7 mouse cellular contexts compared by ENCODE assay signal in genomic region chr14:20694185-20694883, GRCm38 (mm10). TPM values are rescaled to one million over a fixed set of nuclear protein-coding genes. Genes with fewer than 3 reads are reported as not detected.
DNase-seq lines count a peak whose midpoint lies in the region; ATAC-seq lines count a peak whose summit lies in the region.

No protein-coding gene starts in this region.

- H3K9me3 ChIP-seq in embryonic facial prominence, embryonic 15.5 days (replicated peaks) = no peaks in the 10 kb centered on the region
- H3K9me3 ChIP-seq in hindbrain, embryonic 16.5 days (ENCODE audit: control insufficient read depth, low read length) = no peaks in the 10 kb centered on the region
- no peaks in the 10 kb centered on the region for H3K9me3 ChIP-seq in midbrain, embryonic 13.5 days

- peaks cover 46% of the 10 kb centered on the region for H3K4me1 ChIP-seq in embryonic facial prominence, embryonic 15.5 days
- H3K4me1 ChIP-seq in hindbrain, embryonic 16.5 days (ENCODE audit: control insufficient read depth, insufficient read depth, low read depth, low read length) = peaks cover 43% of the 10 kb centered on the region
- peaks cover 45% of the 10 kb centered on the region for H3K4me1 ChIP-seq in midbrain, embryonic 13.5 days (replicated peaks)

- H3K4me3 ChIP-seq in embryonic facial prominence, embryonic 15.5 days (replicated peaks) = peak overlapping the region; percentile 94
- peak overlapping the region; percentile 95 for H3K4me3 ChIP-seq in hindbrain, embryonic 16.5 days (ENCODE audit: low read length)
- peak overlapping the region; percentile 83 for H3K4me3 ChIP-seq in midbrain, embryonic 13.5 days (replicated peaks)

- peaks cover 50% of the 10 kb centered on the region for H3K36me3 ChIP-seq in embryonic facial prominence, embryonic 15.5 days
- peaks cover 36% of the 10 kb centered on the region for H3K36me3 ChIP-seq in hindbrain, embryonic 16.5 days (ENCODE audit: control insufficient read depth, insufficient read depth, low read length)
- peaks cover 59% of the 10 kb centered on the region for H3K36me3 ChIP-seq in midbrain, embryonic 13.5 days

- H3K4me2 ChIP-seq in embryonic facial prominence, embryonic 15.5 days (replicated peaks) = peak overlapping the region; percentile 72
- peak overlapping the region; percentile 91 for H3K4me2 ChIP-seq in hindbrain, embryonic 16.5 days (ENCODE audit: low read length)
- H3K4me2 ChIP-seq in midbrain, embryonic 13.5 days (replicated peaks) = peak overlapping the region; percentile 88

- WGBS in embryonic facial prominence, embryonic 15.5 days = 44% methylated on average over 13 of the region's 13 CpGs
- WGBS in hindbrain, embryonic 16.5 days = 45% methylated on average over 13 of the region's 13 CpGs
- WGBS in midbrain, embryonic 13.5 days = 45% methylated on average over 13 of the region's 13 CpGs

- H3K27ac ChIP-seq in embryonic facial prominence, embryonic 15.5 days (replicated peaks) = peak overlapping the region; percentile 99
- H3K27ac ChIP-seq in hindbrain, embryonic 16.5 days (ENCODE audit: low read depth, low read length) = peak overlapping the region; percentile 100
- H3K27ac ChIP-seq in midbrain, embryonic 13.5 days = peak overlapping the region; percentile 98

- peak; percentile 14 for DNase-seq in thymus, postnatal 25 days
- DNase-seq in thymus, postnatal 0 days (ENCODE audit: low spot score) = no peak
- no peak for DNase-seq in ovary, postnatal 36 days (ENCODE audit: low spot score)
- no peak for DNase-seq in adipocyte (ENCODE audit: low spot score)

- no peaks in the 10 kb centered on the region for H3K27me3 ChIP-seq in embryonic facial prominence, embryonic 15.5 days
- no peaks in the 10 kb centered on the region for H3K27me3 ChIP-seq in hindbrain, embryonic 16.5 days (replicated peaks; ENCODE audit: control insufficient read depth, insufficient read depth, low read length)
- no peaks in the 10 kb centered on the region for H3K27me3 ChIP-seq in midbrain, embryonic 13.5 days

- peak; percentile 21 for ATAC-seq in embryonic facial prominence, embryonic 15.5 days (ENCODE audit: insufficient number of reproducible peaks, low FRiP score, low TSS enrichment, low read depth)
- ATAC-seq in hindbrain, embryonic 16.5 days = peak; percentile 19
- peak; percentile 26 for ATAC-seq in midbrain, embryonic 13.5 days

- H3K9ac ChIP-seq in embryonic facial prominence, embryonic 15.5 days = peak overlapping the region; percentile 89
- peak overlapping the region; percentile 98 for H3K9ac ChIP-seq in hindbrain, embryonic 16.5 days (ENCODE audit: low read depth, low read length)
- H3K9ac ChIP-seq in midbrain, embryonic 13.5 days (replicated peaks) = peak overlapping the region; percentile 89

RNA-seq across cellular contexts. Expression of gene Fut11, which starts 0.4 kb away (rescaled TPM):
- polyA plus RNA-seq in thymus, postnatal 0 days (2015; fragmentation: Nextera tagmentation; extraction: Ambion mirVana) = 12.2 and 13.3 TPM in 2 replicates
- polyA plus RNA-seq in embryonic facial prominence, embryonic 15.5 days (2015; fragmentation: Nextera tagmentation; extraction: Ambion mirVana) = 32.3 and 34.2 TPM in 2 replicates
- polyA plus RNA-seq in hindbrain, embryonic 16.5 days (2015; fragmentation: Nextera tagmentation; extraction: Ambion mirVana) = 29.1 and 30.1 TPM in 2 replicates
- polyA plus RNA-seq in midbrain, embryonic 13.5 days (2015; fragmentation: Nextera tagmentation; extraction: Ambion mirVana) = 22.7 and 26.0 TPM in 2 replicates

RNA-seq across cellular contexts. Expression of gene Chchd1, which starts 8.5 kb away (rescaled TPM):
- 235 and 256 TPM in 2 replicates for polyA plus RNA-seq in thymus, postnatal 0 days (2015; fragmentation: Nextera tagmentation; extraction: Ambion mirVana)
- 166 and 171 TPM in 2 replicates for polyA plus RNA-seq in embryonic facial prominence, embryonic 15.5 days (2015; fragmentation: Nextera tagmentation; extraction: Ambion mirVana)
- polyA plus RNA-seq in hindbrain, embryonic 16.5 days (2015; fragmentation: Nextera tagmentation; extraction: Ambion mirVana) = 148 and 163 TPM in 2 replicates
- polyA plus RNA-seq in midbrain, embryonic 13.5 days (2015; fragmentation: Nextera tagmentation; extraction: Ambion mirVana) = 209 and 213 TPM in 2 replicates

RNA-seq across cellular contexts. Expression of gene Zswim8, which starts 13.0 kb away (rescaled TPM):
- 11.3 and 16.1 TPM in 2 replicates for polyA plus RNA-seq in thymus, postnatal 0 days (2015; fragmentation: Nextera tagmentation; extraction: Ambion mirVana)
- 38.6 and 40.1 TPM in 2 replicates for polyA plus RNA-seq in embryonic facial prominence, embryonic 15.5 days (2015; fragmentation: Nextera tagmentation; extraction: Ambion mirVana)
- polyA plus RNA-seq in hindbrain, embryonic 16.5 days (2015; fragmentation: Nextera tagmentation; extraction: Ambion mirVana) = 36.1 and 42.2 TPM in 2 replicates
- 46.5 and 57.7 TPM in 2 replicates for polyA plus RNA-seq in midbrain, embryonic 13.5 days (2015; fragmentation: Nextera tagmentation; extraction: Ambion mirVana)

RNA-seq across cellular contexts. Expression of gene Sec24c, which starts 20.2 kb away (rescaled TPM):
- polyA plus RNA-seq in thymus, postnatal 0 days (2015; fragmentation: Nextera tagmentation; extraction: Ambion mirVana) = 52.2 and 56.8 TPM in 2 replicates
- 86.8 and 92.5 TPM in 2 replicates for polyA plus RNA-seq in embryonic facial prominence, embryonic 15.5 days (2015; fragmentation: Nextera tagmentation; extraction: Ambion mirVana)
- polyA plus RNA-seq in hindbrain, embryonic 16.5 days (2015; fragmentation: Nextera tagmentation; extraction: Ambion mirVana) = 80.6 and 103 TPM in 2 replicates
- 88.4 and 96.7 TPM in 2 replicates for polyA plus RNA-seq in midbrain, embryonic 13.5 days (2015; fragmentation: Nextera tagmentation; extraction: Ambion mirVana)

RNA-seq across cellular contexts. Expression of gene Synpo2l, which starts 26.2 kb away (rescaled TPM):
- polyA plus RNA-seq in thymus, postnatal 0 days (2015; fragmentation: Nextera tagmentation; extraction: Ambion mirVana) = 0.22 and 0.30 TPM in 2 replicates
- 30.1 and 37.7 TPM in 2 replicates for polyA plus RNA-seq in embryonic facial prominence, embryonic 15.5 days (2015; fragmentation: Nextera tagmentation; extraction: Ambion mirVana)
- polyA plus RNA-seq in hindbrain, embryonic 16.5 days (2015; fragmentation: Nextera tagmentation; extraction: Ambion mirVana) = 0.23 and 1.6 TPM in 2 replicates
- polyA plus RNA-seq in midbrain, embryonic 13.5 days (2015; fragmentation: Nextera tagmentation; extraction: Ambion mirVana) = 0.15 and 0.27 TPM in 2 replicates
